Mouse (Mus musculus): ENCODE results near the gene Prrg1.
"Not testable (repeated sequence)": the region's sequence is repeated elsewhere in the genome, so short reads cannot be mapped to it uniquely, and the experiment has no call there.

Gene Prrg1

GRCm38 (mm10) chrX:78583202-78584004 lies at the start of gene Prrg1:
Gene Prrg1, minus strand, starts transcription at chrX:78583896.
- peak; percentile 85 for DNase-seq (ENCODE audit: low read depth, low spot score)

DNA sequence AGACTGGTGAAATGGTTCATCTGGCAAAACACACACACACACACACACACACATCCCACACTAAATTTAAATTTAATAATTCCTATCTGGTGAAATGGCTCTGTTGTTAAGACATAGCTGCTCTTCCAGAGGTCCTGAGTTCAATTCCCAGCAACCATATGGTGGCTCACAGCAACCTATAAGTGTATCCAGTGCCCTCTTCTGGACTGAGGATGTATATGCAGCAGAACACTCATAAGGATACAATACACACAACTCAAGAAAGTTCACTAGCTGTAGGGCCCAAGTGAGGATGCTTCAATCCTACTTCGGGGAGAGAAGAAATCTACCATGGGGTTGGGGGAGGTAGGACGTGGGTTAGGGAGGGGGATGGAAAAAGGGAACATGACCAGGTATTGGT lies 22.1 kb upstream of the Prrg1 start:
- DNase-seq (ENCODE audit: low read depth, low spot score) = no peak

GRCm38 (mm10) chrX:78593138-78593537 lies 9.4 kb upstream of the Prrg1 start:
- no peak for DNase-seq (ENCODE audit: low read depth, low spot score)

- DNase-seq (ENCODE audit: low read depth, low spot score) = peak; percentile 66
Measured at GRCm38 (mm10) chrX:78582854-78583201, 868 bp downstream of the Prrg1 start.

GRCm38 (mm10) chrX:78563451-78563850 lies 20.2 kb downstream of the Prrg1 start:
- no peak for DNase-seq (ENCODE audit: low read depth, low spot score)

DNA sequence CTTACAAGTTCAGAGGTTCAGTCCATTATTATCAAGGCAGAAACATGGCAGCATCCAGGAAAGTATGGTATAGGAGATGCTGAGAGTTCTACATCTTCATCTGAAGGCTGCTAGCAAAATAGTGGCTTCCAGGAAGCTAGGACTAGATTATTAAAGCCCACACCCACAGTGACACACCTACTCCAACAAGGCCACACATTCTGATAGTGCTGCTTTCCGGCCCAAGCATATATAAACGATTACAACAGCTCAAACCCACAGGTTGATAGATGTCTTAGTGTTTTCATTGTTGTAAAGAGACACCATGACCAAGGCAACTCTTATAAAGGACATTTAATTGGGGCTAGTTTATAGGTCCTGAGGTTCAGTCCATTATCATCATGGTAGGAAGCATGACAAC lies 30.3 kb downstream of the Prrg1 start:
- DNase-seq (ENCODE audit: low read depth, low spot score) = no peak

DNA sequence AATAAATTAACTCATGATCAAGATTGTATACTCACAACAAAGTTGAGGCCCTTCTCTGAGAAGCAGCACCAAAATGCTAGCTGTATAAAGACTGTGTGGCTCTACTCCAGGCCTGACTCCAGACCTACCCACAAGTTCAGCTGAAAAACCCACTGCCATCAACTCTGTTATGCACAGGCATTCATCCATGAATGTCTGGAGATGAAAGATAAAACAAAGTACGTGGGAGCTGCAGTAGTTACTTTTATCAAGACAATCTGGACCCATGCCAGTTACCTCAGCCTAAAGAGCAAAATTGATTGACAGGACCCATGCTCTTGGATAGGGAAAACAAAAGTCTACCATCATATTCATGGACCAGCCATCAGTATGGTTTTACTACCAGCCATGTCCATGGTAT lies 31.0 kb downstream of the Prrg1 start:
- DNase-seq (ENCODE audit: low read depth, low spot score) = no peak

- peak; percentile 7 for DNase-seq (ENCODE audit: low read depth, low spot score)
Measured at GRCm38 (mm10) chrX:78547696-78548095, 36.0 kb downstream of the Prrg1 start.

DNA sequence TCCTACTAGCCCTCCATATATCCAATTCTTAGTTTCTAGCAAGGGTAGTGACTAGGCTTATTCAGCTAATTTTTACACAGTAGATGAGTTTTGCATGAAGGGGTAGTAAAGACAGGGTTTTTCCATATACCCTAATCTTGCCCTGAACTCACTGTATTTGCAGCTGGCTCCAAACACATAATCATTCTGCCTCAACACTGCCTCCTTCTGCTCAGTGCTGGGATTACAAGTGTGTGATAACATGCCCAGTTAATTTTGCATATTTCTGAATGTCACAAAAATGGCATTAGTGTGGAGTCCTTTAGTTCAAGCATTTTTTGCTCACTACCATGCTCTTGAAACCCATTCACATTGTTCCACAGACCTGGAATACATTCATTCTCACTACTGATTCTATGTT lies 44.0 kb downstream of the Prrg1 start:
- DNase-seq (ENCODE audit: low read depth, low spot score) = no peak

DNA sequence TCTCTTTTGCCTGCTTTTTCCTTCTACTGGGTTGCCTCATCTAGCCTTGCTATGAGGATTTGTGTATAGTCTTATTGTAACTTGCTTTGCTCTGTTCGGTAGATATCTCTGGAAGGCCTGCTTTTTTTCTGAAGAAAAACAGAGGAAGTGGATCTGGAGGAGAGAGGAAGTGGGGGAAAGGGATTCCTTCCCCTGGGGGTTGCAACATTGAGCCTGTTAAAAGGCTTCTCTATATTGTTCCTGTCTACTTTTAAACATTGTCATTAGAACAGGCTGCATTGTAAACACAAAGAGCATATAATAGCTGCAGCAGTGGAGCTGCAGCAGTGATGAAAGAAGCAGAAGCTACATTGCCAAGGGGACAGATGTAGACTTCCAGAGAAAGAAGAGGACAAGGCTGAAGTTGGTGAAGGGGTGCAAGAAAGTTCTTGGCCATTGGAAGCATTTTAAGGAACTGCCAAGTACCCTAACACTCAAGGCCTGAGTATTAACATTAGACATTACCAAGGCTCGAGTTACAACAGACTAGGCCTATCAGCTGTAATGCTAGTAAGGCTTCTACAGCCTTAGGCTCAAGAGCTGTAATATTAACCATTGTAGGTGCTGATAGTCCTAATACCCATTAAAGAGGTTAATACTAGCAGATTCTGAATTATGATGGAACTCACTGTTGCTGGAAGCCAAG lies 44.9 kb downstream of the Prrg1 start:
- DNase-seq (ENCODE audit: low read depth, low spot score) = no peak

DNA sequence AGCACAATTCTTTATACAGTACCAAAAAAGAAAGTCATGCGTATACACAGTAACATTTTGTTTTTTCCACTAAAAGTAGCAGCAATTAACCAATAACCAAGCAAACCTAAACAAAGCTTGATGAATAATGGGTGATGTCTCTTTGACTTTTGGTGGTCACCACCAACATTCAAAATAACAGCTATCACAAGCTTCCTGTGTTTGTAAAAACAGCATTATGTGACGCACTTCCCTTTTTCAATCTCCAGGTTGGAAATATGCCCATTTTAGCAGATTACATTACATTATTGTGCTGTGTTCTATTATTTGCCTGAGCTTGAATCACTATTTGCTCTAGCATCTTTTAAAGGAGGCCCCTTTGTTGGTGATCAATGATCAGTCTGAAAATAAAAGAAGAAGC lies 65.4 kb downstream of the Prrg1 start:
- no peak for DNase-seq (ENCODE audit: low read depth, low spot score)

DNA sequence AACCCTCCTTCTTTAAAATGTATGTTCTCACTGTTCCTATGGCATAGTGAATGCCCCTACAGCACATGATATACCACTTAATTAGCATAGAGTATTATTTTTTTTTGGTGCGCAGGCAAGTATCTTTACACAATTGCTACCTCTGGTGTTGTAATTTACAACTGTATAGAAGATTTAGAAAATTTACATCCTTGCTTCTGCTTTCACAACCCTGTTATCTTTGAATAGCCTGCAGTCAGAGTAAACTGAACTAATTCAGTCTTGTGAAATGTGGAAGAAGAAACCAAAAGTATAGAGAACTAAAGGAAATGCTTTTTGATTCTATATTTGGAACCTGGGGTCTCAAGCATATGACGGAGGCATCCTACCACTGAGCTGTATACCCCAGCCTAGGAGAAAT lies 100.7 kb downstream of the Prrg1 start:
- DNase-seq (ENCODE audit: low read depth, low spot score) = no peak

DNA sequence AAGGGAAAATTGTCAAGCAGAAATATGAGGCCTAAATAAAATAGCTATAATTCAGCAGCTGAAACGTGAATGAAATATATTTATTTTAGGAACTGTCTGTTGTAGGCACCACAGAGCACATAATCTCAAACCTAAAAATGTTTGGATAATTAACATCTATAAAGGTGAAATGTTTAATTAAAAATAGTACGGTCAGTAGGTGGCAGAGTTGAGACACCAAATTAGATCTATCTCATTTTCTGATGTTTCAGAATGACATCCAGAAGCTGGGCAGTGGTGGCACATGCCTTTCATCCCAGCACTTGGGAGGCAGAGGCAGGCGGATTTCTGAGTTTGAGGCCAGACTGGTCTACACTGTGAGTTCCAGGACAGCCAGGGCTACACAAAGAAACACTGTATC lies 104.0 kb downstream of the Prrg1 start:
- peak; percentile 3 for DNase-seq (ENCODE audit: low read depth, low spot score)

GRCm38 (mm10) chrX:78434357-78434756 lies 149.3 kb downstream of the Prrg1 start:
- DNase-seq (ENCODE audit: low read depth, low spot score) = peak; percentile 15

- not testable (repeated sequence) for DNase-seq (ENCODE audit: low read depth, low spot score)
Measured at GRCm38 (mm10) chrX:78403346-78403745, 180.3 kb downstream of the Prrg1 start.

All from brain, adult 2 months (tissue).